Mouse (Mus musculus) ES-E14 (cell line): Measurements from ENCODE around the gene Stac. TPM values are rescaled to one million over a fixed set of nuclear protein-coding genes. Genes with fewer than 3 reads are reported as not detected.

Experiments used
- DNase-seq: peaks from one replicate; pipeline ENCODE4 v3.0.0-alpha.2; 2013; ENCODE audit warnings: low read depth, low spot score
- H3K27ac ChIP-seq: 2 replicates; pipeline ENCODE4 v1.5.1; 2012; ENCODE audit warnings: low read depth, mild to moderate bottlenecking, low read length, moderate library complexity, mixed read lengths; ENCODE audit not compliant: poor library complexity, insufficient read depth, severe bottlenecking
- H3K36me3 ChIP-seq: 2 replicates; pipeline ENCODE4 v1.6.1; 2012; ENCODE audit warnings: mild to moderate bottlenecking, low read length, moderate library complexity, mixed read lengths; ENCODE audit not compliant: control insufficient read depth, poor library complexity, insufficient read depth, severe bottlenecking
- H3K4me1 ChIP-seq, 2 experiments: fragments of 150-350 bp in 1 of 2; sonication (generic) in 1 of 2; 2 replicates each; pipeline ENCODE4 v1.6.1; 2012; ENCODE audit warnings: low read length in 2 of 2, mild to moderate bottlenecking in 1 of 2, mixed read lengths in 1 of 2; ENCODE audit not compliant: control insufficient read depth in 2 of 2, insufficient read depth in 2 of 2, poor library complexity in 1 of 2
- H3K4me3 ChIP-seq, 2 experiments: fragments of 150-350 bp in 1 of 2; sonication (generic) in 1 of 2; 2 replicates each; pipeline ENCODE4 v1.5.1; 2012; ENCODE audit warnings: low read length in 2 of 2, low read depth in 1 of 2, mild to moderate bottlenecking in 1 of 2, mixed read lengths in 1 of 2; ENCODE audit not compliant: insufficient read depth in 1 of 2, poor library complexity in 1 of 2, severe bottlenecking in 1 of 2
- H3K9ac ChIP-seq: 2 replicates; pipeline ENCODE4 v1.6.1; 2012; ENCODE audit warnings: low read depth, mild to moderate bottlenecking, low read length, mixed read lengths; ENCODE audit not compliant: poor library complexity, insufficient read depth, severe bottlenecking
- H3K9me3 ChIP-seq: fragments of 150-350 bp; sonication (generic); 2 replicates; pipeline ENCODE4 v1.6.1; 2012; ENCODE audit warnings: low read depth, mild to moderate bottlenecking, low read length; ENCODE audit not compliant: control insufficient read depth, insufficient read depth
- CHD2 ChIP-seq: IDR thresholded peaks from 2 replicates; pipeline ENCODE4 v1.6.1; 2014; ENCODE audit warnings: mild to moderate bottlenecking, low read depth, low read length, inconsistent platforms
- HCFC1 ChIP-seq: IDR thresholded peaks from 2 replicates; pipeline ENCODE4 v1.6.1; 2012; ENCODE audit warnings: low read length, inconsistent platforms, borderline replicate concordance; ENCODE audit not compliant: insufficient read depth
- MAFK ChIP-seq: IDR thresholded peaks from 2 replicates; pipeline ENCODE4 v1.6.1; 2014; ENCODE audit warnings: mild to moderate bottlenecking, low read depth, low read length, inconsistent platforms; ENCODE audit not compliant: insufficient read depth
- ZC3H11A ChIP-seq: IDR thresholded peaks from 2 replicates; pipeline ENCODE4 v1.6.1; 2012; ENCODE audit warnings: low read depth, mild to moderate bottlenecking, inconsistent platforms, low read length, borderline replicate concordance
- ZNF384 ChIP-seq: IDR thresholded peaks from 2 replicates; pipeline ENCODE4 v1.6.1; 2012; ENCODE audit warnings: low read depth, low read length, inconsistent platforms
- in situ Hi-C, 2 experiments: fragments of 600-800 bp; cut with MboI; formaldehyde crosslinking; loops; one replicate each; pipeline ENCODE4 v1.15.1; 2025; ENCODE audit warnings: low sequenced_read_pairs in 2 of 2, inconsistent platforms in 1 of 2; ENCODE audit not compliant: unreplicated experiment in 2 of 2
- total RNA-seq: library from RNA; depleted of rRNA; stranded (reverse); fragments of 300-350 nt; gene quantifications from 2 replicates; pipeline ENCODE4 v1.2.3, GENCODE M21; 2012

Stac gene
- total RNA-seq, 1 experiment = 0.45 TPM

DNA sequence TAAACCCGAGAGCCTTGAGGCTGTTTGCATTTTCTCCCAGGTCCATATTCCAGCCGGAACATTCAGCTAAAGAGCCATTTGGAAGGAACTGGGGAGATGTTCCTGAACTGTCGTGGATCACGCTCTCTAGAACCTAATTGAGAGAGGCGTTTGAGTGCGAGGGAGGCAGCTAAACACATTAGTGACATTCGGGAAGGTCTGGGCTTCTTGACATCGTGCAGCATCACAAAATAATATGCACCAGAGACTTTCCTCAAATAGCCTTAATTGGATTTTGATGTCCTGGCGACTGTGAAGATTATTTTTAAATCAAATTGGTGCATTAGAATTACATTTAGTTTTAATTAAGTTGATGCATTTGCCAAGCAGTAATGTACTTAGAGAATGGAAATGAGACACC, 111.4 kb downstream of the Stac start:
- DNase-seq = no peak
- Histone ChIP-seq H3K4me3 (no peak overlapping the region), H3K27ac (no peak overlapping the region), H3K9ac (no peak overlapping the region), H3K9me3 (no peaks in the 10 kb centered on the region), H3K36me3 (no peaks in the 10 kb centered on the region), H3K4me1 (peaks cover 5 to 15% of the 10 kb centered on the region in 2 experiments; a peak in 3 of 4 replicates)
- TF ChIP-seq ZC3H11A (no peak), HCFC1 (no peak), MAFK (no peak)
- in situ Hi-C loops = no loop called here

DNA sequence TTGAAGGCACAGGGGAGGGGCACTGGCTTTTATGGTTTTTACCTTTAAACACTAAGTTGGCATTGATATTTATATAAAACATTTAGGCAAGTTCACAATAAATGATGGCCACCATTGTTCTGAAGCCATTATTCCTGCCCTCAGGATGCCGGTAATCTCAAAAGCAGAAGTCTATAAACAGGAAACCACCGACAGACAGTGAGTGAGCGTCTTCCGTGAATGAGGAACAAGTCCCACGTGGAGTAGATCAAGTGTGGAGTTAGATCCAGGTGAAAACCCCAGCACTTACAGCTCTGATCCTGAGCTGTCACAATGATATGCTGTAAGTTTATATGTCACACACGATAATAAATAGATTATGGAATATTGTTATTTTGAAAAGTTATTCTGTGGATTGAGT, 112.7 kb downstream of the Stac start:
- Histone ChIP-seq H3K36me3 (no peaks in the 10 kb centered on the region), H3K4me3 (no peak overlapping the region), H3K9ac (no peak overlapping the region), H3K27ac (no peak overlapping the region), H3K4me1 (peaks cover 5 to 15% of the 10 kb centered on the region in 2 experiments; a peak in 3 of 4 replicates), H3K9me3 (no peaks in the 10 kb centered on the region)
- in situ Hi-C loops = no loop called here
- TF ChIP-seq HCFC1 = no peak
- no peak for TF ChIP-seq MAFK
- no peak for TF ChIP-seq CHD2
- TF ChIP-seq ZC3H11A = no peak
- no peak for DNase-seq

DNA sequence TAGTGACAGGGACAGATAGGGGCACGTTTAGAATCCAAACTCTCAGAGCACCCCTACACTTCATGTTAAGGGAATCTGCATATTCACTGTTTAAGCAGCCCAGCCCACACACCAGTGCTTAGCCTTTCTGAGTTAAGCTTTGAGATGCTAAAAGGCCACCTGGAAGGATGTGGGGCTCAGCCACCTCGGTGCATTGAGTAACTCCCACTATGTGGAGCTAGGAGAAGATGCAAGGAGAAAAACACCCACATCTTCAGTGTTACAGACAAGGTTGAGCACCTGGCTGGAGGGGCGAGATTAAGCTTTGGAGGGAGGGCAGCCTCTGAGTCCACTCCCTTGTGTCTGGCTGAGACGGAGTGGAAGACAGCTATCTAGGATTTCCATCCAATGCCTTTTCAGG, 114.3 kb downstream of the Stac start:
- peak; percentile 51 for DNase-seq
- TF ChIP-seq CHD2 = no peak
- no peak for TF ChIP-seq MAFK
- TF ChIP-seq ZNF384 = no peak
- no peak for TF ChIP-seq HCFC1
- TF ChIP-seq ZC3H11A = no peak
- Histone ChIP-seq H3K4me1 (peaks cover 5 to 15% of the 10 kb centered on the region in 2 experiments; a peak in 3 of 4 replicates), H3K9ac (no peak overlapping the region), H3K27ac (no peak overlapping the region), H3K9me3 (no peaks in the 10 kb centered on the region), H3K4me3 (no peak overlapping the region), H3K36me3 (no peaks in the 10 kb centered on the region)
- in situ Hi-C loops = no loop called here

DNA sequence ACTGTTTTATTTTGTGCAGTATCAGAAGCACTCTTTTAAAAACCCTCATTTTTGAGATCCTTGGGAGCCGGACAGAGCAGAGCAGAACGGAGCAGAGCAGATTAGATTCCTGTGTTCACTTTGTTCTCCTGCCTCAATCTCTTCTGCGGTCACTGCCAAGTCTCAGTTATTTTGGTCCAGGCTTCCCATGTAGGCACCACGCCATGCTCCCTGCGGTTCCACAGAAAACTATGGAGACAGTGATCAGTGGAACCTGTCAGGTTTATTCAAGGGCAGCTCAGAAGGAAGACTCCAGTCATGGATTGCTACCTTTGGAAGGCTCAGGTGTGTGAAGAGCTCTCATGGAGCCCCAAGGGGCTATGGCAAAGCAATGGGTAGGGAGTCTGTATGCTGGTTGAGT, 116.3 kb downstream of the Stac start:
- TF ChIP-seq ZC3H11A = no peak
- TF ChIP-seq HCFC1 = no peak
- TF ChIP-seq ZNF384 = no peak
- TF ChIP-seq MAFK = no peak
- no peak for TF ChIP-seq CHD2

DNA sequence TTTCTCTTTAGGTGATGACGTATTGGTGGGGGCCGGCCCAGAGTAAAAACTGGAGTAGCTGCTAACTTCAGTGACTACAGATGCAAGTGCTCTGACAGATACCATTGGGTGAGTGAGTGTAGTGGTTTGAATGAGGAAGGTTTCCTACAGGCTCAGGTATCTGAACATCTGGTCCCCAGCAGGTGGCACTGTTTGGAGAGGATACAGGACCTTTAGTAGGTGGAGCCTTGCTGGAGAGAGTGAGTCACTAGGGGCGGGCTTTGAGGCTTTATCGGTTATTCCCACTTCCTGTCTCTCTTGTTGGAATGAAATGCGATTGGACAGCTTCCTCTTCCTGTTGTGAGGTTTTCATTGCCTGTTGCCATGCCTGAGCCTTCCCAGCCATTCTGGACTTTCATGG, 118.5 kb downstream of the Stac start:
- peaks cover 0 to 9% of the 10 kb centered on the region in 2 experiments; a peak in 2 of 4 replicates for H3K4me1 ChIP-seq
- no peak overlapping the region for H3K27ac ChIP-seq
- H3K9me3 ChIP-seq = no peaks in the 10 kb centered on the region
- H3K36me3 ChIP-seq = no peaks in the 10 kb centered on the region
- in situ Hi-C loops = no loop called here
- no peak for TF ChIP-seq ZC3H11A
- no peak overlapping the region for H3K9ac ChIP-seq
- DNase-seq = peak; percentile 45
- H3K4me3 ChIP-seq = no peak overlapping the region

More for the DNA sequence above, 116.3 kb downstream of the Stac start:
- Histone ChIP-seq H3K4me3 (no peak overlapping the region), H3K9me3 (no peaks in the 10 kb centered on the region), H3K36me3 (no peaks in the 10 kb centered on the region), H3K27ac (no peak overlapping the region), H3K9ac (no peak overlapping the region), H3K4me1 (peaks cover 4 to 13% of the 10 kb centered on the region in 2 experiments; a peak in 3 of 4 replicates)
- DNase-seq = no peak
- in situ Hi-C loops = no loop called here
